In genomic region chr14:99324523-99324922, GRCm38 (mm10) we compare ENCODE assay signal across 18 mouse cellular contexts. TPM values are rescaled to one million over a fixed set of nuclear protein-coding genes. Genes with fewer than 3 reads are reported as not detected.
DNase-seq lines count a peak whose midpoint lies in the region; ATAC-seq and TF ChIP-seq lines count a peak whose summit lies in the region.
"Had no signal": no experiment of that assay in that cellular context is flagged by ENCODE, and none has a peak within 500 bp of the region (broad histone marks: within the 10 kb centered on the region; RNA-seq: fewer than 3 reads in every experiment).

No protein-coding gene starts in this region.

- 0 out of 2 replicates have a peak, but pooled peaks have one; percentile 15 for ATAC-seq in lung, embryonic 16.5 days (ENCODE audit: low read depth)
- peak; percentile 93 for ATAC-seq in Patski
- peak; percentile 46 for ATAC-seq in megakaryocyte, adult 5-6 weeks (ENCODE audit: poor library complexity, severe bottlenecking)
- ATAC-seq in midbrain, postnatal 0 days (ENCODE audit: low FRiP score): no peak
- ATAC-seq: intestine, embryonic 15.5 days had no signal

- TF ChIP-seq CTCF in E14TG2a.4 (conservative IDR thresholded peaks at IDR 0.05; ENCODE audit: low read length): no peak
- no peak for TF ChIP-seq CTCF in Patski (IDR thresholded peaks at IDR 0.05)
- TF ChIP-seq CTCF in midbrain, postnatal 0 days (IDR thresholded peaks at IDR 0.05): no peak

- H3K36me3 ChIP-seq in lung, embryonic 16.5 days (ENCODE audit: control insufficient read depth, insufficient read depth, low read length): no peaks in the 10 kb centered on the region
- peaks cover under 1% of the 10 kb centered on the region; the same call in 1 of the 2 replicates for H3K36me3 ChIP-seq in E14TG2a.4 (ENCODE audit: insufficient read depth, low read length)
- H3K36me3 ChIP-seq in midbrain, postnatal 0 days (ENCODE audit: insufficient read depth, low read length): no peaks in the 10 kb centered on the region
- H3K36me3 ChIP-seq: embryonic facial prominence, embryonic 13.5 days; intestine, embryonic 15.5 days; neural tube, embryonic 12.5 days had no signal

- in situ Hi-C loops in Patski (cut with MboI; ENCODE audit: low pct_unique_long_range_greater_than_20kb): no loop called here

- WGBS in lung, embryonic 16.5 days: 46% methylated on average over 4 of the region's 4 CpGs
- WGBS in midbrain, postnatal 0 days: 85% methylated on average over 4 of the region's 4 CpGs

- no peak overlapping the region for H3K9ac ChIP-seq in lung, embryonic 16.5 days (ENCODE audit: low read length)
- no peak overlapping the region for H3K9ac ChIP-seq in midbrain, postnatal 0 days (replicated peaks; ENCODE audit: low read length, poor library complexity, severe bottlenecking)
- H3K9ac ChIP-seq: embryonic facial prominence, embryonic 13.5 days; intestine, embryonic 15.5 days; neural tube, embryonic 12.5 days had no signal

- no peak overlapping the region for H3K4me3 ChIP-seq in lung, embryonic 16.5 days (ENCODE audit: low read length)
- H3K4me3 ChIP-seq in E14TG2a.4 (replicated peaks; ENCODE audit: low read length): peak overlapping the region; percentile 18; the same call in 1 of the 2 replicates
- no peak overlapping the region for H3K4me3 ChIP-seq in midbrain, postnatal 0 days (ENCODE audit: low read depth, low read length)
- H3K4me3 ChIP-seq: embryonic facial prominence, embryonic 13.5 days; heart, adult 2 months; intestine, embryonic 15.5 days; megakaryocyte, embryonic 14.5 days; neural tube, embryonic 12.5 days had no signal

- CTCF ChIA-PET in Patski (lab: Charles Lee): interaction anchor here (1.2 kb wide), 1 partner anchor 17 kb away, joined by 3 read pairs; no protein-coding TSS in a partner anchor

- H3K27ac ChIP-seq in lung, embryonic 16.5 days (ENCODE audit: low read length): no peak overlapping the region
- H3K27ac ChIP-seq in midbrain, postnatal 0 days (ENCODE audit: low read depth, low read length): no peak overlapping the region
- H3K27ac ChIP-seq: embryonic facial prominence, embryonic 13.5 days; heart, adult 2 months; intestine, embryonic 15.5 days; neural tube, embryonic 12.5 days had no signal

- DNase-seq in lung, postnatal 4 days: no peak
- peak; percentile 48 for DNase-seq in Patski (ENCODE audit: low read depth, low spot score)
- no peak for DNase-seq in embryo, embryonic 11 days
- DNase-seq in midbrain, postnatal 0 days (ENCODE audit: low spot score): no peak
- DNase-seq in cerebellum, postnatal 36 days: no peak
- DNase-seq: cerebellum, adult 11-12 months; gastrocnemius, postnatal 10 days; heart, adult 2 months; left cerebral cortex, postnatal 4 days; lung, adult 18-20 months; thymus, postnatal 25 days had no signal

- POLR2A ChIA-PET in Patski (lab: Charles Lee): interaction anchor here (0.6 kb wide), 1 partner anchor 227 kb away, joined by 8 read pairs; no protein-coding TSS in a partner anchor

- no peaks in the 10 kb centered on the region for H3K9me3 ChIP-seq in lung, embryonic 16.5 days (ENCODE audit: control insufficient read depth, low read length)
- no peaks in the 10 kb centered on the region; the same call in 1 of the 2 replicates for H3K9me3 ChIP-seq in E14TG2a.4 (ENCODE audit: low read length)
- no peaks in the 10 kb centered on the region for H3K9me3 ChIP-seq in midbrain, postnatal 0 days (ENCODE audit: low read length)
- H3K9me3 ChIP-seq: embryonic facial prominence, embryonic 13.5 days; intestine, embryonic 15.5 days; neural tube, embryonic 12.5 days had no signal

- H3K4me2 ChIP-seq in lung, embryonic 16.5 days (ENCODE audit: low read depth, low read length): no peak overlapping the region
- no peak overlapping the region for H3K4me2 ChIP-seq in midbrain, postnatal 0 days (ENCODE audit: low read depth, low read length, poor library complexity, severe bottlenecking)
- H3K4me2 ChIP-seq: embryonic facial prominence, embryonic 13.5 days; intestine, embryonic 15.5 days; neural tube, embryonic 12.5 days had no signal

- H3K27me3 ChIP-seq in lung, embryonic 16.5 days (ENCODE audit: control insufficient read depth, insufficient read depth, low read depth, low read length): no peaks in the 10 kb centered on the region
- H3K27me3 ChIP-seq in E14TG2a.4 (ENCODE audit: insufficient read depth, low read length): no peaks in the 10 kb centered on the region
- H3K27me3 ChIP-seq in Patski: no peaks in the 10 kb centered on the region
- H3K27me3 ChIP-seq in midbrain, postnatal 0 days (ENCODE audit: insufficient read depth, low read length): no peaks in the 10 kb centered on the region
- H3K27me3 ChIP-seq: embryonic facial prominence, embryonic 13.5 days; intestine, embryonic 15.5 days; megakaryocyte, embryonic 14.5 days; neural tube, embryonic 12.5 days had no signal

- H3K4me1 ChIP-seq in lung, embryonic 16.5 days (replicated peaks; ENCODE audit: control insufficient read depth, insufficient read depth, low read length): no peaks in the 10 kb centered on the region
- H3K4me1 ChIP-seq in E14TG2a.4 (replicated peaks; ENCODE audit: low read depth, low read length): peaks cover 96% of the 10 kb centered on the region
- no peaks in the 10 kb centered on the region for H3K4me1 ChIP-seq in midbrain, postnatal 0 days (ENCODE audit: insufficient read depth, low read length)
- H3K4me1 ChIP-seq: embryonic facial prominence, embryonic 13.5 days; intestine, embryonic 15.5 days; neural tube, embryonic 12.5 days had no signal

RNA-seq across cellular contexts. Expression of gene Klf5, which starts 26.0 kb away (rescaled TPM):
- polyA plus RNA-seq in lung, embryonic 16.5 days (2015; fragmentation: Nextera tagmentation; extraction: Ambion mirVana): 33.7 and 35.7 TPM in 2 replicates
- polyA plus RNA-seq in Patski (2021): 27.9 TPM
- 10.6 and 10.7 TPM in 2 replicates for total RNA-seq in megakaryocyte, adult 5-6 weeks (2015)
- total RNA-seq in megakaryocyte, adult 5-6 weeks (2017): 3.5 and 5.6 TPM in 2 replicates
- total RNA-seq in midbrain, postnatal 0 days (2014; rRNA removed): 1.8 and 3.6 TPM in 2 replicates
- 3.8 and 4.5 TPM in 2 replicates for polyA plus RNA-seq in midbrain, postnatal 0 days (2015; fragmentation: Nextera tagmentation; extraction: Ambion mirVana)
